Mouse (Mus musculus) left cerebral cortex, postnatal 36 days (tissue): ENCODE results near the gene Bad. TPM values are rescaled to one million over a fixed set of nuclear protein-coding genes. Genes with fewer than 3 reads are reported as not detected.

Experiments used
- DNase-seq, 2 experiments: peaks; one replicate each; pipeline ENCODE4 v3.0.0; 2021 to 2022; ENCODE audit warnings: low spot score in 2 of 2, mixed read lengths in 1 of 2
- intact Hi-C: fragments of 180-260 bp; cut with DNase I; formaldehyde crosslinking; loops from one replicate; pipeline ENCODE4 v1.15.1; 2025
- microRNA-seq: library from miRNA; unstranded; fragments of <30 nt; microRNA quantifications from one replicate; pipeline ENCODE4 v1.2.0, GENCODE M21; 2022
- total RNA-seq, 2 experiments: library from RNA; stranded (reverse); gene quantifications; 2 replicates each; pipeline ENCODE4 v1.2.3; 2021

The Bad gene
- total RNA-seq, 2 experiments from 2014 or later, result 36.6 to 42.6 TPM

DNA sequence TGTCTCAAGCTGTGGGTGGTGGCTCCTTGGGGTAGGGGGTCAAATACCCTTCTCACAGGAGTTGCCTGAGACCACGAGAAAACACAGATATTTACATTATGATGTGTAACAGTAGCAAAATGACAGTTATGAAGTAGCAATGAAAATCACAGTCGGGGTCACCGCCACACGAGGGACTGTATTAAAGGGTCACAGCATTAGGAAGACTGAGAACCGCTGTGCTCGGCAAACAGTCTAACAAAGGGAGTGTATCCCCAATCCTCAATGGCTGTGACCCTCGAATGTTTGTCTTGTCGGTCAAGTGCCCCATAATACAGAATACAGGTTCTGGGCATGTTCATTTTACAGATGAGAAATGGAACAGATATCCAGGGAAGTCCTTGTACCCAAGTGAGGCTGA, 52.3 kb downstream of the Bad start:
- no peak for DNase-seq
- intact Hi-C loops, result no loop called here

DNA sequence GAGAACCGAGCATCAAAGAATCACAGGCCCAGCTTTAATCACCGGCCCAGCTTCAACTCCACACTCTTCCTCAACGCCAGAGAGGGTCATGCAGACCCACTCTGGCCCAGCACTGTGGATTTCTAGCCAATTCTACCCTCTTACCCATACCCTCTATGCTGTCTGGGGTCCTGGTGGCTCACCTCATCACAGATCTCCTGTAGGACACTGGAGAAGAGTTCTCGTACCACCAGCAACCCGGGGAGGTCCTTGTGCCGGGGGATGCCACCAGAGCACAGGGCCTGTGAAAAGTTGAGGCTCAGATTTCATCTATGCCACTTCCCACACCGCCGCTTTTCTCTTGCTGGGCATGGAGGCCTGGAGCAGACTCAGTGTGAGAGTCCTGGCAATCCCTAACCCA, 52.8 kb downstream of the Bad start:
- DNase-seq, result no peak
- intact Hi-C loops, result no loop called here

DNA sequence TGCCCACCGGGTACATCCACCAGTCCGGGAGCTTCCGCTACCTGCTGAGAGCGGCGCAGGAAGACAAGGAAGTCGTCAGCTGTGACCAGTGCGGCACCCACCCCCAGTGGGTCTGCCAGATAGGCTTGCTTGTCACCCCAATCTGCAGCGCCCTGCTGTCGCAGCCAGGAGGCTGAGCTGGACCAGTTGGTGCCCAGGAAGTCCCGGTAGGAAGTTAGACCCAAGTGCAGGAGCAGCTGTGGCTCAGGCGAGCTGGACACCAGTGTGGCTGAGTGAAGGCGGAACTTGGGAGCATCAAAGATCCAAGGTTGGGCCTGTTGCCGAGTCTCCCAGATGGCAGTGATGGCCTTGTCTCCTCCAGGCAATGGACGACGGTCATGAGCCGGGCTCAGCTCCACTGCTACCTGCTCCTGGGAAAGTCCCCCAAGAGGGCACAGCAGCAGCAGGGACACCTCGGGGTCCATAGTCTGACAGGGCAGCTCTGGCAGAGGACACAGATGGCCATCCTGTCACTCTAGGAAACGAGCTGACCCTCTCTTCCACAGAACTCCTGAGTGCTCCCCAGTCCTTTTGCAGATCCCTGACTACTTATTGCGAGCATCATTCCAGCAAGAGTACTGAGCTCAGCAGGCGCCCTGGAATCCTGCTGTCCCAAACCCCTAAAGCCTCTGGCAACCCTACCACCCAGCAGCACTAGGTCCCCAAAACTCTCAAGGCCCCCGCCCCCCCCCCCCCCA, 53.8 kb downstream of the Bad start:
- no peak for DNase-seq
- intact Hi-C loops, result no loop called here

DNA sequence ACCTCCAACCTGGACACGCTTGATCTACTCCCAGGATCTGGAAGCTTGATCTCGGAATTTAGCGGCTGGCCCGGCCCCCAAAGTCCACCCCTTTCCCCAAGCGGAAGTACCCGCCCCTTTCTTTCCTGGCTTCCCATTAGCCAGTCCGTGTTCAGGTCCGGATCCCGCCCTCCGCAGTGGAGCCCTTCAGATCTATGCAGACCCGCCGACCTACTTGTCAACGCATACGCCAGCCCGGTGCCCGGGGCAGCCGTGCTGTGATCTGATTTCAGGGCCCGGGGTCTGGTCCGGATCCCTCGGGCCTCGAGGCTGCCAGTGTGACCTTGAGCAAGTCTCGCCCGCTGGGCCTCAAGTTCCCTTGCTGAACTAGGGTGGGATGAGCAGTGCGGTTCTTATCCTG, 54.3 kb downstream of the Bad start, which contains the start of the genes Nudt22 and Trpt1:
Gene Nudt22, minus strand, starts transcription at position 112 of the 400 bp plus-strand sequence.
Gene Trpt1, plus strand, starts transcription at position 126 of the 400 bp plus-strand sequence.
- DNase-seq, result peak; percentile 84 to 85
- intact Hi-C loops, result no loop called here

DNA sequence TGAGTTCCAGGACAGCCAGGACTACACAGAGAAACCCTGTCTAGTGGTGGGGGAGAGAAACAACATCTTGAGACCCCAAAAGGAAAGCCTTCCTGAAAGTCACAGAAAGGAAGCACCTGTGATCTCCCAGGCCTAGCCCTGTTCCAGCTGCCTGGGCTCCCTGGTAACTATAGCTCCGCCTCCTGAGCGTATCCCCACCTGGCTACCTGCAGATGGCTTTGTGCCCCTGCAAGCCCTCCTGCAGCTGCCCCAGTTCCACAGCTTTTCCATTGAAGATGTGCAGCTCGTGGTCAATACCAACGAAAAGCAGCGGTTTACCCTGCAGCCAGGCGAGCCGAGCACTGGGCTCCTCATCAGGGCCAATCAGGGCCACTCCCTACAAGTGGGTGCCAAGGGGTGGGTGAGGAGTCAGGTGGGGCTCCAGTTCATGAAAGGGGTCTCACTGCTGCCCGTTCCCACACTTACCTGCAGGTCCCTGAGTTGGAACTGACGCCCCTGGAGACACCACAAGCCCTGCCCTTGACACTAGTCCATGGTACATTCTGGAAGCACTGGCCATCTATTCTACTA, 56.1 kb downstream of the Bad start:
- DNase-seq, result no peak
- intact Hi-C loops, result no loop called here

DNA sequence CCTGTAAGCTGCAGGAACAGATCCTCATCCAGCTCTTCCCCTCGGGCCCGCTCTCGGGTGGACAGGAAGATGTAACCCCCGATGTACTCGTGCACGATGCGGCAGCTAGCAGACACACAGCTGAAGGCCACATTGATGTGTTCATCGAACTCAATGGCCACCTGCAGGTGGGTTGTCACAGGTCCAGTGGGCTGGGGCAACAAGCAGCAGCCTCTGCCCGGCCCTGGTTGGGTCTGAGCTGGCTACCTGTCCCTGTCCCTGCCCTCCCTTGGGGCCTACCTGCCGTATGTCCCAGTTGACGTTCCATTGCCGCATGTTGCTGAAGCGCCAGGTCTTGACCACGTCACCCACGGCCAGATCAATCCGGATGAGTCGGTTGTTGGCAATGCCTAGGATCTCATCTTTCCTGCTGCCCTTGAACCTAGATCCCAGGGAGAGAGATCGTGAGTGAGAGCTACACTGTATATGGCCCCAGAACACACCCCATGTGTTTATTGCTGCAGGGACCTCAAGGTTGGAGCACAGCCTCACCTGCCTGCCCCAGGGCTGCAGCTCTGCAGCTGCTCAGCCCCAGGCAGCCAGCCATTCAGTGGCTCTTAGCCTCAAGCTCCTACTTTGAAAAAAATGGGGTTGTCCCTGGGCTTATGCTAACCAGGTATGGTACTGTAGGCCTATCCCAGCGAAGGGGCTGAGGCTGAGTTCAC, 57.9 kb downstream of the Bad start:
- intact Hi-C loops, result no loop called here
- DNase-seq, result no peak

Small RNAs within 50 kb of the gene (microRNA-seq; reads per million reads assigned to microRNA genes)
- gene Mir6990, result 8.1 reads per million, percentile 26 among the genes with 10 or more reads in this experiment

Other genes with a start within 250 kb of the Bad start
- gene Rps6ka4, start 101.2 kb upstream of the Bad start, total RNA-seq, result 10 to 100 TPM; 29.6 to 45.4 TPM
- 1 to 10 TPM; 2.3 to 3.7 TPM for gene Ccdc88b, start 83.7 kb upstream of the Bad start, total RNA-seq
- 10 to 100 TPM; 39.8 to 48.2 TPM for gene Trmt112, start 32.2 kb upstream of the Bad start, total RNA-seq
- gene Prdx5, start 31.8 kb upstream of the Bad start, total RNA-seq, result 100 to 1,000 TPM; 341 to 382 TPM
- gene Esrra, start 20.0 kb upstream of the Bad start, total RNA-seq, result 10 to 100 TPM; 60.6 to 66.4 TPM
- gene Catsperz, start 16.5 kb upstream of the Bad start, total RNA-seq, result 10 to 100 TPM; 23.8 to 30.8 TPM
- gene Kcnk4, start 7.3 kb upstream of the Bad start, total RNA-seq, result 10 to 100 TPM; 34.9 to 37.0 TPM
- gene Gpr137, start 619 bp downstream of the Bad start, total RNA-seq, result 100 to 1,000 TPM in 1 of 2 experiments, 10 to 100 TPM in 1; 94.1 to 108 TPM
- gene Ppp1r14b, start 33.1 kb downstream of the Bad start, total RNA-seq, result 10 to 100 TPM; 51.5 to 55.6 TPM
- 10 to 100 TPM in 1 of 2 experiments, 1 to 10 TPM in 1; 9.7 to 12.5 TPM for gene Plcb3, start 34.6 kb downstream of the Bad start, total RNA-seq
- gene Fkbp2, start 38.6 kb downstream of the Bad start, total RNA-seq, result 100 to 1,000 TPM; 102 to 103 TPM
- 100 to 1,000 TPM in 1 of 2 experiments, 10 to 100 TPM in 1; 88.0 to 104 TPM for gene Vegfb, start 45.8 kb downstream of the Bad start, total RNA-seq
- 10 to 100 TPM; 22.9 to 28.1 TPM for gene Dnajc4, start 50.7 kb downstream of the Bad start, total RNA-seq
- 10 to 100 TPM; 12.5 to 16.8 TPM for gene Nudt22, start 54.3 kb downstream of the Bad start, total RNA-seq
- gene Trpt1, start 54.3 kb downstream of the Bad start, total RNA-seq, result 10 to 100 TPM; 20.4 to 24.7 TPM
- gene Fermt3, start 77.6 kb downstream of the Bad start, total RNA-seq, result 1 to 10 TPM; 3.7 to 4.9 TPM
- gene Stip1, start 98.1 kb downstream of the Bad start, total RNA-seq, result 100 to 1,000 TPM; 179 to 201 TPM
- gene Macrod1, start 114.9 kb downstream of the Bad start, total RNA-seq, result 10 to 100 TPM; 14.1 to 17.6 TPM
- 10 to 100 TPM; 36.2 to 41.7 TPM for gene Flrt1, start 163.9 kb downstream of the Bad start, total RNA-seq